Mouse (Mus musculus) hematopoietic stem cell, adult 5-6 weeks (primary cell): ENCODE data around the gene Gm3099. TPM values are rescaled to one million over a fixed set of nuclear protein-coding genes. Genes with fewer than 3 reads are reported as not detected.
"Not testable (repeated sequence)": the region's sequence is repeated elsewhere in the genome, so short reads cannot be mapped to it uniquely, and the experiment has no call there.

Experiments used
- ATAC-seq, 2 experiments: fragments of 125-278 bp in 1 of 2; replicated peaks in 1 of 2; 2 replicates each; pipeline ENCODE4 v1.8.0; 2016 to 2017; ENCODE audit warnings: inconsistent platforms in 2 of 2, mild to moderate bottlenecking in 2 of 2, moderate number of reproducible peaks in 2 of 2, low read depth in 1 of 2, moderate TSS enrichment in 1 of 2; ENCODE audit not compliant: low FRiP score in 2 of 2, poor library complexity in 2 of 2, severe bottlenecking in 2 of 2, insufficient read depth in 1 of 2, low TSS enrichment in 1 of 2
- total RNA-seq: library from RNA; stranded (forward); fragments of 172-1452, 232-1000 nt; gene quantifications from 2 replicates; pipeline ENCODE4 v1.2.3, GENCODE M21; 2017

Gm3099 gene
- total RNA-seq: not detected in 2 replicates

DNA sequence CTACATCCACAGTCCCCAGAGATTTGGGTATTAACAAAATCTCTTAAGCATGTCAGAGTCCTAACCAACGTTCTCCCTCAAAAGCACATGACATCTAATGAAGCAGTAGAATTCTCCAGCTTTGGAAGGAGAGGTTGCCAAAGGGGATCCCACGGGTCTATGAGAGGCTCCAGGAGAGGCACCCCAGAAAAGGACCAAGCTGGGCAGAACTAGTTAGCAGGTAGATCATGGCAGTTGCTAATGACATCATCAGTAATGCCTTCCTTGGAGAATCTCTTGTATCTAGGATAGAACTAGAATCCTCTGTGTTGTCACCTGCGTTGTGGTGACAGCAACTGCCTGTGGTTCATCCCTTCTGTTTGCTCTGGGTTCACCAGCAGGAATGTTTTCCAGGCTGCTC lies at the start of gene Gm3099:
Gm3099 (plus strand) TSS at position 301 of the 400 bp plus-strand sequence.
- ATAC-seq: not testable (repeated sequence)

DNA sequence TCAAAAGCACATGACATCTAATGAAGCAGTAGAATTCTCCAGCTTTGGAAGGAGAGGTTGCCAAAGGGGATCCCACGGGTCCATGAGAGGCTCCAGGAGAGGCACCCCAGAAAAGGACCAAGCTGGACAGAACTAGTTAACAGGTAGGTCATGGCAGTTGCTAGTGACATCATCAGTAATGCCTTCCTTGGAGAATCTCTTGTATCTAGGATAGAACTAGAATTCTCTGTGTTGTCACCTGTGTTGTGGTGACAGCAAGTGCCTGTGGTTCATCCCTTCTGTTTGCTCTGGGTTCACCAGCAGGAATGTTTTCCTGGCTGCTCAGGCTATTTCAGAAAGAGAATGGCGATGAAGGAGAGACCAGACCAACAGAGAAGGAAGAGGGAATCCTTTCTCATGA lies 34.9 kb upstream of the Gm3099 start, which contains the start of gene Gm3095:
Gm3095 (plus strand) TSS at position 301 of the 400 bp plus-strand sequence.
- not testable (repeated sequence) for ATAC-seq

DNA sequence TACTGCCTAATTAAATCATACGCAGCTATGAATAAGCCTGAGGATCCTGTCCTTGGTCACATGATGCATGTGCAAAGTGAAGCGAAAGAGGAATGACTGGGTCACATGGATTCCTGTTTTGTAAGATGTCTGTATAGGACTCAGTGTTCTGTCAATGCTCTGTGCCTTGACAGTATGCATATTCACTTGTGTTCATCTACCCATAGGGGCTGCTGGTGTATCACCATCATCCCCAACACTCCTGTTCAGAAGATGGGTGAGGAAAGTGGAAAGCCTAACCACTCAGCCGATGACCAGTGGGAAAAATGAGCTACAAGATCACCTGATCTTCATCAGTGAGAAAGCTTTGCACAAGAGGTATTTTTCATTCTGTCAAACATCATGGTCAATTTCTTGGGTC lies 25.4 kb downstream of the Gm3099 start, which contains the start of gene Gm5796:
Gm5796 (plus strand) TSS at position 301 of the 400 bp plus-strand sequence.
- ATAC-seq: not testable (repeated sequence)

Other genes with a start within 250 kb of the Gm3099 start
- not detected in 2 replicates for gene Gm3002, start 188.3 kb upstream of the Gm3099 start, total RNA-seq
- gene Gm3033, start 152.1 kb upstream of the Gm3099 start, total RNA-seq: not detected in 2 replicates
- not detected in 2 replicates for gene Gm2916, start 114.2 kb upstream of the Gm3099 start, total RNA-seq
- not detected in 2 replicates for gene Gm3029, start 66.6 kb upstream of the Gm3099 start, total RNA-seq
- not detected in 2 replicates for gene Gm3095, start 34.8 kb upstream of the Gm3099 start, total RNA-seq
- gene Gm5796, start 25.5 kb downstream of the Gm3099 start, total RNA-seq: 0.30 TPM in 1 of 2 replicates, not detected in the other
- not detected in 2 replicates for gene Gm3115, start 85.7 kb downstream of the Gm3099 start, total RNA-seq
- 2.0 and 4.4 TPM in 2 replicates for gene Gm8108, start 112.1 kb downstream of the Gm3099 start, total RNA-seq
- not detected in 2 replicates for gene Gm3127, start 166.6 kb downstream of the Gm3099 start, total RNA-seq
- 0.25 and 1.6 TPM in 2 replicates for gene Gm2974, start 184.2 kb downstream of the Gm3099 start, total RNA-seq